Mouse (Mus musculus) myocyte (in vitro differentiated cells): ENCODE data around the gene Mgat3. TPM values are rescaled to one million over a fixed set of nuclear protein-coding genes. Genes with fewer than 3 reads are reported as not detected.

Source experiments
- H3K27me3 ChIP-seq: one replicate; pipeline ENCODE4 v1.6.1; 2011; ENCODE audit not compliant: control insufficient read depth, insufficient read depth, insufficient read length
- H3K36me3 ChIP-seq: one replicate; pipeline ENCODE4 v1.6.1; 2011; ENCODE audit not compliant: control insufficient read depth, insufficient read depth
- H3K4me2 ChIP-seq: one replicate; pipeline ENCODE4 v1.6.1; 2011; ENCODE audit warnings: low read depth, control low read depth
- H3K4me3 ChIP-seq: one replicate; pipeline ENCODE4 v1.5.1; 2011; ENCODE audit warnings: mild to moderate bottlenecking, control low read depth, moderate library complexity
- H3K79me2 ChIP-seq: one replicate; pipeline ENCODE4 v1.6.1; 2011; ENCODE audit not compliant: control insufficient read depth, insufficient read depth
- H3ac ChIP-seq: one replicate; pipeline ENCODE4 v1.6.1; 2011; ENCODE audit not compliant: control insufficient read depth, insufficient read length
- CEBPB ChIP-seq: IDR thresholded peaks from 2 replicates; pipeline ENCODE4 v1.6.1; 2011; ENCODE audit warnings: mild to moderate bottlenecking, moderate library complexity; ENCODE audit not compliant: poor library complexity, insufficient read depth, severe bottlenecking
- E2F4 ChIP-seq: IDR thresholded peaks from one replicate; pipeline ENCODE4 v1.6.1; 2011; ENCODE audit warnings: mild to moderate bottlenecking, control low read depth, moderate library complexity; ENCODE audit not compliant: insufficient read depth
- MAX ChIP-seq: IDR thresholded peaks from one replicate; pipeline ENCODE4 v1.6.1; 2011; ENCODE audit warnings: low read depth, mild to moderate bottlenecking, control low read depth
- MYOD1 ChIP-seq, 3 experiments: IDR thresholded peaks; one replicate each; pipeline ENCODE4 v1.6.1; 2011; ENCODE audit warnings: control low read depth in 2 of 3, low read depth in 2 of 3, mild to moderate bottlenecking in 2 of 3, moderate library complexity in 1 of 3; ENCODE audit not compliant: insufficient read length in 2 of 3, control insufficient read depth in 1 of 3
- MYOG ChIP-seq, 3 experiments: IDR thresholded peaks; one replicate each; pipeline ENCODE4 v1.6.1; 2011; ENCODE audit warnings: control low read depth in 2 of 3, low read depth in 2 of 3, mild to moderate bottlenecking in 2 of 3; ENCODE audit not compliant: insufficient read length in 2 of 3, control insufficient read depth in 1 of 3, insufficient read depth in 1 of 3
- POLR2A ChIP-seq: IDR thresholded peaks from one replicate; pipeline ENCODE4 v1.6.1; 2011; ENCODE audit warnings: low read depth, mild to moderate bottlenecking, control low read depth, moderate library complexity; ENCODE audit not compliant: insufficient read length
- POLR2AphosphoS2 ChIP-seq: IDR thresholded peaks from one replicate; pipeline ENCODE4 v1.6.1; 2011; ENCODE audit warnings: low read depth, control low read depth; ENCODE audit not compliant: insufficient read length
- REST ChIP-seq: IDR thresholded peaks from one replicate; pipeline ENCODE4 v1.6.1; 2011; ENCODE audit warnings: mild to moderate bottlenecking, control low read depth, moderate library complexity; ENCODE audit not compliant: insufficient read depth, insufficient read length
- SRF ChIP-seq: IDR thresholded peaks from one replicate; pipeline ENCODE4 v1.6.1; 2011; ENCODE audit warnings: low read depth; ENCODE audit not compliant: control insufficient read depth, insufficient read length
- TCF12 ChIP-seq: IDR thresholded peaks from one replicate; pipeline ENCODE4 v1.6.1; 2011; ENCODE audit warnings: mild to moderate bottlenecking, control low read depth; ENCODE audit not compliant: poor library complexity, insufficient read depth, severe bottlenecking
- TCF3 ChIP-seq: IDR thresholded peaks from one replicate; pipeline ENCODE4 v1.6.1; 2011; ENCODE audit warnings: low read depth, control low read depth; ENCODE audit not compliant: insufficient read length
- USF1 ChIP-seq: IDR thresholded peaks from one replicate; pipeline ENCODE4 v1.6.1; 2011; ENCODE audit warnings: low read depth, mild to moderate bottlenecking, control low read depth, moderate library complexity
- polyA plus RNA-seq: library from polyadenylated mRNA; unstranded; fragments of >200 nt; fragmentation: generic; extraction: Trizol; gene quantifications from one replicate; pipeline ENCODE4 v1.2.1, GENCODE M21; 2012; ENCODE audit warnings: missing spikeins

Mgat3 gene
- polyA plus RNA-seq, 1 experiment, result 9.7 TPM

- Histone ChIP-seq H3ac (no peak overlapping the region), H3K4me2 (no peak overlapping the region), H3K79me2 (peaks cover 37% of the 10 kb centered on the region), H3K36me3 (peaks cover 41% of the 10 kb centered on the region), H3K27me3 (no peaks in the 10 kb centered on the region), H3K4me3 (no peak overlapping the region)
- peak in 1 of 3 experiments; percentile 54 for TF ChIP-seq MYOG (IDR thresholded peaks at IDR 0.05; ENCODE audit: control insufficient read depth in 1 of 3, insufficient read depth in 1 of 3, insufficient read length in 2 of 3, low read depth in 2 of 3)
- no peak for TF ChIP-seq CEBPB
- peak in 1 of 3 experiments; percentile 46 for TF ChIP-seq MYOD1 (IDR thresholded peaks at IDR 0.05; ENCODE audit: control insufficient read depth in 1 of 3, insufficient read length in 2 of 3, low read depth in 2 of 3)
Measured at GRCm38 (mm10) chr15:80146153-80146552, 27.4 kb upstream of the Mgat3 start.

- Histone ChIP-seq H3K27me3 (no peaks in the 10 kb centered on the region), H3K4me2 (no peak overlapping the region), H3K36me3 (peaks cover 39% of the 10 kb centered on the region), H3K79me2 (peaks cover 27% of the 10 kb centered on the region), H3ac (no peak overlapping the region), H3K4me3 (no peak overlapping the region)
- TF ChIP-seq TCF12 (no peak), SRF (no peak), TCF3 (no peak), MYOG (IDR thresholded peaks at IDR 0.05; ENCODE audit: control insufficient read depth in 1 of 3, insufficient read depth in 1 of 3, insufficient read length in 2 of 3, low read depth in 2 of 3) (no peak), CEBPB (no peak), POLR2AphosphoS2 (no peak), E2F4 (no peak), MAX (no peak), USF1 (no peak), REST (no peak), POLR2A (no peak), MYOD1 (IDR thresholded peaks at IDR 0.05; ENCODE audit: control insufficient read depth in 1 of 3, insufficient read length in 2 of 3, low read depth in 2 of 3) (no peak)
Measured at GRCm38 (mm10) chr15:80147090-80147489, 26.4 kb upstream of the Mgat3 start.

- H3K4me2 ChIP-seq, result no peak overlapping the region
- H3K79me2 ChIP-seq, result peaks cover 23% of the 10 kb centered on the region
- peaks cover 38% of the 10 kb centered on the region for H3K36me3 ChIP-seq
- H3ac ChIP-seq, result no peak overlapping the region
- H3K4me3 ChIP-seq, result no peak overlapping the region
- H3K27me3 ChIP-seq, result no peaks in the 10 kb centered on the region
- TF ChIP-seq POLR2A, result no peak
- TF ChIP-seq TCF12, result no peak
- TF ChIP-seq USF1, result no peak
Measured at GRCm38 (mm10) chr15:80147511-80147910, 26.0 kb upstream of the Mgat3 start.

GRCm38 (mm10) chr15:80148565-80148964 is 25.0 kb upstream of the Mgat3 start:
- Histone ChIP-seq H3K36me3 (peaks cover 28% of the 10 kb centered on the region), H3K79me2 (peaks cover 13% of the 10 kb centered on the region), H3K27me3 (no peaks in the 10 kb centered on the region), H3K4me2 (no peak overlapping the region), H3ac (no peak overlapping the region), H3K4me3 (no peak overlapping the region)
- TF ChIP-seq MYOG (IDR thresholded peaks at IDR 0.05; ENCODE audit: control insufficient read depth in 1 of 3, insufficient read depth in 1 of 3, insufficient read length in 2 of 3, low read depth in 2 of 3) (no peak), POLR2A (no peak), REST (no peak), TCF3 (no peak)

- H3K4me2 ChIP-seq, result no peak overlapping the region
- no peaks in the 10 kb centered on the region for H3K27me3 ChIP-seq
- no peak overlapping the region for H3ac ChIP-seq
- no peak overlapping the region for H3K4me3 ChIP-seq
- H3K36me3 ChIP-seq, result peaks cover 26% of the 10 kb centered on the region
- H3K79me2 ChIP-seq, result peaks cover 3% of the 10 kb centered on the region
- TF ChIP-seq POLR2AphosphoS2, result no peak
- TF ChIP-seq REST, result no peak
- TF ChIP-seq MYOG (IDR thresholded peaks at IDR 0.05; ENCODE audit: control insufficient read depth in 1 of 3, insufficient read depth in 1 of 3, insufficient read length in 2 of 3, low read depth in 2 of 3), result no peak
- TF ChIP-seq TCF3, result no peak
- no peak for TF ChIP-seq TCF12
- TF ChIP-seq USF1, result no peak
- TF ChIP-seq E2F4, result no peak
- TF ChIP-seq SRF, result no peak
- no peak for TF ChIP-seq MAX
- TF ChIP-seq MYOD1 (IDR thresholded peaks at IDR 0.05; ENCODE audit: control insufficient read depth in 1 of 3, insufficient read length in 2 of 3, low read depth in 2 of 3), result no peak
- no peak for TF ChIP-seq POLR2A
- no peak for TF ChIP-seq CEBPB
Measured at GRCm38 (mm10) chr15:80149517-80149916, 24.0 kb upstream of the Mgat3 start.

- H3ac ChIP-seq, result no peak overlapping the region
- H3K4me3 ChIP-seq, result no peak overlapping the region
- no peak overlapping the region for H3K4me2 ChIP-seq
- peaks cover 46% of the 10 kb centered on the region for H3K36me3 ChIP-seq
- H3K27me3 ChIP-seq, result no peaks in the 10 kb centered on the region
- no peaks in the 10 kb centered on the region for H3K79me2 ChIP-seq
- TF ChIP-seq USF1 (no peak), MYOD1 (IDR thresholded peaks at IDR 0.05; ENCODE audit: control insufficient read depth in 1 of 3, insufficient read length in 2 of 3, low read depth in 2 of 3) (no peak), POLR2A (no peak)
Measured at GRCm38 (mm10) chr15:80152663-80153062, 20.9 kb upstream of the Mgat3 start.
